17 mouse cellular contexts compared by ENCODE assay signal in genomic region chr6:89259406-89259994, GRCm38 (mm10).
A peak's percentile ranks its signal among the peaks of the same experiment; 100 is the strongest.
DNase-seq lines count a peak whose midpoint lies in the region; ATAC-seq lines count a peak whose summit lies in the region.
"Had no signal": no experiment of that assay in that cellular context is flagged by ENCODE, and none has a peak within 500 bp of the region (broad histone marks: within the 10 kb centered on the region; RNA-seq: fewer than 3 reads in every experiment).

No protein-coding gene starts in this region.

- no peaks in the 10 kb centered on the region for H3K36me3 ChIP-seq in hindbrain, embryonic 12.5 days
- no peaks in the 10 kb centered on the region for H3K36me3 ChIP-seq in hindbrain, embryonic 11.5 days (ENCODE audit: control insufficient read depth, insufficient read depth, low read length)
- H3K36me3 ChIP-seq: limb, embryonic 15.5 days; liver, embryonic 15.5 days had no signal

- no peak overlapping the region for H3K4me3 ChIP-seq in hindbrain, embryonic 12.5 days
- no peak overlapping the region for H3K4me3 ChIP-seq in hindbrain, embryonic 11.5 days (ENCODE audit: low read depth, low read length)
- H3K4me3 ChIP-seq: limb, embryonic 15.5 days; liver, embryonic 15.5 days had no signal

- no peak overlapping the region for H3K4me2 ChIP-seq in hindbrain, embryonic 12.5 days (replicated peaks)
- H3K4me2 ChIP-seq in hindbrain, embryonic 11.5 days (replicated peaks; ENCODE audit: low read depth, low read length): no peak overlapping the region
- H3K4me2 ChIP-seq: limb, embryonic 15.5 days; liver, embryonic 15.5 days had no signal

- no peaks in the 10 kb centered on the region; the same call in 1 of the 2 replicates for H3K27me3 ChIP-seq in hindbrain, embryonic 12.5 days
- no peaks in the 10 kb centered on the region for H3K27me3 ChIP-seq in hindbrain, embryonic 11.5 days (ENCODE audit: control insufficient read depth, insufficient read depth, low read length)
- H3K27me3 ChIP-seq: limb, embryonic 15.5 days; liver, embryonic 15.5 days had no signal

- peak overlapping the region; percentile 32; the same call in 1 of the 2 replicates for H3K27ac ChIP-seq in hindbrain, embryonic 12.5 days
- no peak overlapping the region for H3K27ac ChIP-seq in hindbrain, embryonic 11.5 days (ENCODE audit: low read depth, low read length)
- H3K27ac ChIP-seq: kidney, postnatal 0 days; limb, embryonic 15.5 days; liver, embryonic 15.5 days had no signal

- no peak; the same call in 1 of the 2 replicates for ATAC-seq in hindbrain, embryonic 12.5 days (ENCODE audit: low FRiP score)
- ATAC-seq in hindbrain, embryonic 11.5 days (ENCODE audit: low FRiP score): no peak
- peak; percentile 4 to 43; a peak in 2 of 4 replicates for ATAC-seq in hematopoietic stem cell, adult 5-6 weeks (replicated peaks in 1 of 2; ENCODE audit: insufficient read depth in 1 of 2, low FRiP score in 2 of 2, low TSS enrichment in 1 of 2, low read depth in 1 of 2, poor library complexity in 2 of 2, severe bottlenecking in 2 of 2)
- ATAC-seq: forebrain, embryonic 14.5 days had no signal

- no peaks in the 10 kb centered on the region for H3K9me3 ChIP-seq in hindbrain, embryonic 12.5 days (replicated peaks)
- H3K9me3 ChIP-seq in hindbrain, embryonic 11.5 days (ENCODE audit: control insufficient read depth, low read length): no peaks in the 10 kb centered on the region
- H3K9me3 ChIP-seq: limb, embryonic 15.5 days; liver, embryonic 15.5 days had no signal

- no peak for DNase-seq in hindbrain, embryonic 11.5 days (ENCODE audit: low spot score)
- DNase-seq in 416B (ENCODE audit: low read depth): peak; percentile 9
- peak; percentile 22 for DNase-seq in cerebellum, adult 8-10 months
- DNase-seq in spleen, adult 18-20 months: no peak
- no peak for DNase-seq in layer of hippocampus, adult 18-20 months (ENCODE audit: low spot score in 2 of 2)
- DNase-seq in gastrocnemius, adult 8-10 months (ENCODE audit: low spot score in 2 of 2): no peak
- DNase-seq: B cell, adult 2 months; gastrocnemius, postnatal 36 days; kidney, adult 18-20 months; layer of hippocampus, postnatal 36 days; thymus, postnatal 25 days had no signal

- H3K9ac ChIP-seq in hindbrain, embryonic 12.5 days: no peak overlapping the region
- no peak overlapping the region for H3K9ac ChIP-seq in hindbrain, embryonic 11.5 days (ENCODE audit: low read depth, low read length)
- H3K9ac ChIP-seq: limb, embryonic 15.5 days; liver, embryonic 15.5 days had no signal

- H3K4me1 ChIP-seq in hindbrain, embryonic 12.5 days: peaks cover 10% of the 10 kb centered on the region
- no peaks in the 10 kb centered on the region for H3K4me1 ChIP-seq in hindbrain, embryonic 11.5 days (replicated peaks; ENCODE audit: control insufficient read depth, insufficient read depth, low read length)
- H3K4me1 ChIP-seq: limb, embryonic 15.5 days; liver, embryonic 15.5 days had no signal

- 66% methylated on average over 11 of the region's 11 CpGs for WGBS in hindbrain, embryonic 12.5 days
- WGBS in hindbrain, embryonic 11.5 days: 72% methylated on average over 11 of the region's 11 CpGs

Comparison
In these comparisons a context has a peak if more than half of its experiments do, and no peak if none do; other contexts are left out.
1. ATAC-seq: peak in hematopoietic stem cell, adult 5-6 weeks (2 of 2); none in hindbrain, embryonic 12.5 days (single experiment) and hindbrain, embryonic 11.5 days (single experiment).
2. DNase-seq: peak in 416B (single experiment) and cerebellum, adult 8-10 months (single experiment); none in hindbrain, embryonic 11.5 days (single experiment), spleen, adult 18-20 months (0 of 2), layer of hippocampus, adult 18-20 months (0 of 2) and gastrocnemius, adult 8-10 months (0 of 2).